Mouse (Mus musculus) stomach, embryonic 14.5 days (tissue): ENCODE data around the gene Nup107. TPM values are rescaled to one million over a fixed set of nuclear protein-coding genes. Genes with fewer than 3 reads are reported as not detected.

Experiments
- ATAC-seq: fragments of 200-750 bp; cut with Nextera tagmentation; 2 replicates; pipeline ENCODE4 v1.8.0; 2017; ENCODE audit warnings: low read depth, moderate TSS enrichment; ENCODE audit not compliant: insufficient number of reproducible peaks, insufficient read depth, low FRiP score
- H3K27ac ChIP-seq: fragments of 300-500 bp; sonication (generic); 2 replicates; pipeline ENCODE4 v1.5.1; 2014; ENCODE audit warnings: mild to moderate bottlenecking, low read length, moderate library complexity, mixed read lengths
- H3K27me3 ChIP-seq: fragments of 300-500 bp; sonication (generic); 2 replicates; pipeline ENCODE4 v1.6.1; 2014; ENCODE audit warnings: low read length, control low read depth, mixed read lengths; ENCODE audit not compliant: control insufficient read depth, insufficient read depth
- H3K36me3 ChIP-seq: fragments of 300-500 bp; sonication (generic); 2 replicates; pipeline ENCODE4 v1.6.1; 2014; ENCODE audit warnings: mild to moderate bottlenecking, control low read depth, low read length, moderate library complexity, mixed read lengths; ENCODE audit not compliant: control insufficient read depth, insufficient read depth
- H3K4me1 ChIP-seq: fragments of 300-500 bp; sonication (generic); 2 replicates; pipeline ENCODE4 v1.6.1; 2014; ENCODE audit warnings: low read length, control low read depth, mixed read lengths; ENCODE audit not compliant: control insufficient read depth, insufficient read depth
- H3K4me2 ChIP-seq: fragments of 300-500 bp; sonication (generic); replicated peaks from 2 replicates; pipeline ENCODE4 v1.6.1; 2014; ENCODE audit warnings: low read depth, low read length, control low read depth
- H3K4me3 ChIP-seq: fragments of 300-500 bp; sonication (generic); 2 replicates; pipeline ENCODE4 v1.5.1; 2014; ENCODE audit warnings: low read depth, low read length, control low read depth
- H3K9ac ChIP-seq: fragments of 300-500 bp; sonication (generic); replicated peaks from 2 replicates; pipeline ENCODE4 v1.6.1; 2014; ENCODE audit warnings: low read depth, mild to moderate bottlenecking, control low read depth, low read length, moderate library complexity, mixed read lengths
- H3K9me3 ChIP-seq: fragments of 300-500 bp; sonication (generic); 2 replicates; pipeline ENCODE4 v1.6.1; 2016; ENCODE audit warnings: low read depth, low read length, control low read depth; ENCODE audit not compliant: control insufficient read depth
- WGBS: fragments of 180-500 bp; shearing (Covaris S2); extraction: QIAGEN DNeasy Blood & Tissue Kit; methylation state at CpG from one replicate; pipeline ENCODE4 v1.1.7; 2014; 5-methylcytosine and 5-hydroxymethylcytosine counted together
- polyA plus RNA-seq: library from polyadenylated mRNA; unstranded; fragments of >200 nt; fragmentation: Nextera tagmentation; extraction: Ambion mirVana; gene quantifications from 2 replicates; pipeline ENCODE4 v1.2.1, GENCODE M21; 2014

Gene Nup107
- polyA plus RNA-seq = 61.7 and 62.6 TPM in 2 replicates

- H3K9ac ChIP-seq = peak within 1 kb of the TSS; percentile 84
- peaks cover 16% of the 10 kb centered on the region; the same call in 1 of the 2 replicates for H3K4me1 ChIP-seq
- H3K27me3 ChIP-seq = no peaks in the 10 kb centered on the region
- H3K27ac ChIP-seq = peak within 1 kb of the TSS; percentile 64
- peak within 1 kb of the TSS; percentile 91 for H3K4me2 ChIP-seq
- peaks cover 7% of the 10 kb centered on the region; the same call in 1 of the 2 replicates for H3K36me3 ChIP-seq
- peak; percentile 96 for ATAC-seq
- peak within 1 kb of the TSS; percentile 95 for H3K4me3 ChIP-seq
- no peaks in the 10 kb centered on the region for H3K9me3 ChIP-seq
- under 1% methylated on average over 74 of the region's 75 CpGs for WGBS
These were observed at the start of gene Nup107 for GRCm38 (mm10) chr10:117792141-117793091. TSS of gene Nup107 (minus strand) at chr10:117792705.

- Histone ChIP-seq H3K9ac (no peak overlapping the region), H3K4me3 (no peak overlapping the region), H3K36me3 (no peaks in the 10 kb centered on the region), H3K27me3 (no peaks in the 10 kb centered on the region), H3K4me2 (no peak overlapping the region), H3K9me3 (no peaks in the 10 kb centered on the region), H3K4me1 (peaks cover 12% of the 10 kb centered on the region), H3K27ac (no peak overlapping the region)
- 76% methylated on average over 1 of the region's 1 CpGs for WGBS
- no peak for ATAC-seq
These were observed 49.3 kb upstream of the Nup107 start for GRCm38 (mm10) chr10:117841765-117842164.

GRCm38 (mm10) chr10:117840431-117840995 is 48.0 kb upstream of the Nup107 start:
- Histone ChIP-seq H3K4me1 (peaks cover 10% of the 10 kb centered on the region), H3K4me2 (no peak overlapping the region), H3K9ac (no peak overlapping the region), H3K9me3 (no peaks in the 10 kb centered on the region), H3K4me3 (no peak overlapping the region), H3K27me3 (no peaks in the 10 kb centered on the region), H3K27ac (no peak overlapping the region), H3K36me3 (no peaks in the 10 kb centered on the region)
- no peak for ATAC-seq
- WGBS = 86% methylated on average over 5 of the region's 5 CpGs

- Histone ChIP-seq H3K4me2 (no peak overlapping the region), H3K9me3 (no peaks in the 10 kb centered on the region), H3K27me3 (no peaks in the 10 kb centered on the region), H3K36me3 (no peaks in the 10 kb centered on the region), H3K27ac (no peak overlapping the region), H3K4me1 (peaks cover 10% of the 10 kb centered on the region), H3K9ac (no peak overlapping the region), H3K4me3 (no peak overlapping the region)
- 81% methylated on average over 3 of the region's 3 CpGs for WGBS
- no peak for ATAC-seq
These were observed 47.2 kb upstream of the Nup107 start for GRCm38 (mm10) chr10:117839737-117840136.

- 97% methylated on average over 3 of the region's 3 CpGs for whole genome bisulfite sequencing
- Histone ChIP-seq H3K9me3 (no peaks in the 10 kb centered on the region), H3K4me3 (no peak overlapping the region), H3K36me3 (no peaks in the 10 kb centered on the region), H3K27ac (no peak overlapping the region), H3K4me1 (peaks cover 6% of the 10 kb centered on the region), H3K4me2 (no peak overlapping the region), H3K27me3 (no peaks in the 10 kb centered on the region), H3K9ac (no peak overlapping the region)
- ATAC-seq = no peak
These were observed 46.4 kb upstream of the Nup107 start for GRCm38 (mm10) chr10:117838924-117839323.

- no peak for ATAC-seq
- 73% methylated on average over 2 of the region's 2 CpGs for WGBS
- Histone ChIP-seq H3K4me2 (no peak overlapping the region), H3K27ac (no peak overlapping the region), H3K9ac (no peak overlapping the region), H3K4me1 (0 out of 2 replicates have a peak, but pooled peaks cover 2% of the 10 kb centered on the region), H3K4me3 (no peak overlapping the region), H3K36me3 (no peaks in the 10 kb centered on the region), H3K9me3 (no peaks in the 10 kb centered on the region), H3K27me3 (no peaks in the 10 kb centered on the region)
These were observed 43.8 kb upstream of the Nup107 start for GRCm38 (mm10) chr10:117836354-117836753.

GRCm38 (mm10) chr10:117835453-117835852 is 42.9 kb upstream of the Nup107 start:
- no peak overlapping the region for H3K27ac ChIP-seq
- ATAC-seq = no peak
- 0 out of 2 replicates have a peak, but pooled peaks cover 2% of the 10 kb centered on the region for H3K4me1 ChIP-seq
- no peaks in the 10 kb centered on the region for H3K27me3 ChIP-seq
- WGBS = 73% methylated on average over 5 of the region's 5 CpGs
- H3K36me3 ChIP-seq = no peaks in the 10 kb centered on the region
- H3K4me2 ChIP-seq = no peak overlapping the region
- no peaks in the 10 kb centered on the region for H3K9me3 ChIP-seq
- H3K4me3 ChIP-seq = no peak overlapping the region
- H3K9ac ChIP-seq = no peak overlapping the region

- Histone ChIP-seq H3K4me2 (no peak overlapping the region), H3K27me3 (no peaks in the 10 kb centered on the region), H3K9me3 (no peaks in the 10 kb centered on the region), H3K9ac (no peak overlapping the region), H3K4me1 (peaks cover 5% of the 10 kb centered on the region; the same call in 1 of the 2 replicates), H3K27ac (no peak overlapping the region), H3K4me3 (no peak overlapping the region), H3K36me3 (no peaks in the 10 kb centered on the region)
- no peak for ATAC-seq
- 92% methylated on average over 3 of the region's 3 CpGs for WGBS
These were observed 38.3 kb upstream of the Nup107 start for GRCm38 (mm10) chr10:117830797-117831196.
